Mouse (Mus musculus): Measurements from ENCODE around the gene Nmi. TPM values are rescaled to one million over a fixed set of nuclear protein-coding genes. Genes with fewer than 3 reads are reported as not detected.

The Nmi gene
- polyA plus RNA-seq, 1 experiment from 2014 or later = 7.8 TPM

DNA sequence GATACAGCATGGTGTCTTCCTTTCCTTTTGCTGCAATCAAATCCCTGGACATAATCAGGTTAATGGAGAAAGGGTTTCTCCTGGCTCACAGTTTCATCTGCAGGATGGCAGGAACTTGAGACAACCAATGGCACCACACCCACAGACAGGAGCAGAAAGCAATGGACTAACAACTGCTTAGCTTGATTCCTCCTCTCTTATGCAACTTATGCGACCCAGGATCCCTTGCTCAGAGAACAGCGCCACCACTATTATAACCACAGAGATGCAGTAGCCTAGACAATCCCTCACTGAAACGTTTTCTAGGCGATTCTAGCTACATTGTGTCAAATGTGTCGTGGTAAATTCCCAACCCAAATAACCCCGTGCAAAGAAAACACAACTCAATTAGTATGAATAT is 36.3 kb downstream of the Nmi start:
- Histone ChIP-seq H3K27me3 (peaks cover 5% of the 10 kb centered on the region; the same call in 1 of the 2 replicates), H3K4me1 (peaks cover 2% of the 10 kb centered on the region; the same call in 1 of the 2 replicates), H3K27ac (no peak overlapping the region), H3K4me3 (no peak overlapping the region), H3K9ac (no peak overlapping the region), H3K9me3 (replicated peaks) (no peaks in the 10 kb centered on the region), H3K4me2 (replicated peaks) (no peak overlapping the region), H3K36me3 (no peaks in the 10 kb centered on the region)
- WGBS = 71% methylated on average over 6 of the region's 6 CpGs
- no peak for ATAC-seq (ENCODE audit: low FRiP score)

DNA sequence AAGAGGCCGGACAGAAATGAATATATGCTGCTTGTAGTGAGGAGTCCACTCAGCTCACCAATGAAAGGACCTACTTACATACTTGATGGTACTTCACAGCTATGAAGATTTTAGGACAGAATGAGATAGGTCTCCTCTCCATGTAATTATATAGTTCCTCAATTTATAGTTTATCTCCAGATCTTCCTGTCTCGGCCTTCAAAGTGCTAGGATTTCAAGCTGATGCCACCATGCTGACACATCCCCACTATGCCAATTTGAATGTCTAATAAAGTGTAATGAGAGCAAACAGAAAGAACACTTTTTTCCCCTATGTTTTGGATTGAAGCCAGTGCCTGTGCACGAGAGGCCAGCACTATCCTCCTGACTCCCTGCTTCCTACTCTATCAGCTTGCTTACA is 36.7 kb downstream of the Nmi start:
- H3K36me3 ChIP-seq = no peaks in the 10 kb centered on the region
- H3K9ac ChIP-seq = no peak overlapping the region
- H3K9me3 ChIP-seq (replicated peaks) = no peaks in the 10 kb centered on the region
- no peak overlapping the region for H3K4me2 ChIP-seq (replicated peaks)
- H3K4me1 ChIP-seq = peaks cover 2% of the 10 kb centered on the region; the same call in 1 of the 2 replicates
- ATAC-seq (ENCODE audit: low FRiP score) = no peak
- peaks cover 5% of the 10 kb centered on the region; the same call in 1 of the 2 replicates for H3K27me3 ChIP-seq
- no peak overlapping the region for H3K4me3 ChIP-seq
- 89% methylated on average over 3 of the region's 3 CpGs for WGBS
- no peak overlapping the region for H3K27ac ChIP-seq

DNA sequence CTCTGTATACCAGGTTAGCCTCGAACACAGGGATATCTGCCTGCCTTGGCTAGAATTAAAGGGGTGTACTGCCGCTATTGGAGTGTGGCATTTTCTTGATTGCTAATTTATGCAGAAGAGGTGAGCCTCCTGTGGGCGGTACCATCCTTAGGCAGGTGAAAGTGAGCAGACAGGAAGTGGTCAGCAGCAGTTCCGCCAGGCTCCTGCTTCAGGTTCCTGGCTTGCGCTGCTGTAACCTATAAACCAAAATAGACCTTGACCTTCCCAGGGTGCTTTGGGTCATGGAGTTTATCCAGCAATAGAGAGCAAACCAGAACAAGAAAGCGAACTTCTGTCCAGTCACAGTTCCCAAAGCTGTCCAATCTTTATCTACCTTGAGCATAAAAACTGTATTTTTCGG is 37.4 kb downstream of the Nmi start:
- WGBS = 91% methylated on average over 7 of the region's 7 CpGs
- Histone ChIP-seq H3K9me3 (replicated peaks) (no peaks in the 10 kb centered on the region), H3K4me1 (peaks cover 2% of the 10 kb centered on the region; the same call in 1 of the 2 replicates)

DNA sequence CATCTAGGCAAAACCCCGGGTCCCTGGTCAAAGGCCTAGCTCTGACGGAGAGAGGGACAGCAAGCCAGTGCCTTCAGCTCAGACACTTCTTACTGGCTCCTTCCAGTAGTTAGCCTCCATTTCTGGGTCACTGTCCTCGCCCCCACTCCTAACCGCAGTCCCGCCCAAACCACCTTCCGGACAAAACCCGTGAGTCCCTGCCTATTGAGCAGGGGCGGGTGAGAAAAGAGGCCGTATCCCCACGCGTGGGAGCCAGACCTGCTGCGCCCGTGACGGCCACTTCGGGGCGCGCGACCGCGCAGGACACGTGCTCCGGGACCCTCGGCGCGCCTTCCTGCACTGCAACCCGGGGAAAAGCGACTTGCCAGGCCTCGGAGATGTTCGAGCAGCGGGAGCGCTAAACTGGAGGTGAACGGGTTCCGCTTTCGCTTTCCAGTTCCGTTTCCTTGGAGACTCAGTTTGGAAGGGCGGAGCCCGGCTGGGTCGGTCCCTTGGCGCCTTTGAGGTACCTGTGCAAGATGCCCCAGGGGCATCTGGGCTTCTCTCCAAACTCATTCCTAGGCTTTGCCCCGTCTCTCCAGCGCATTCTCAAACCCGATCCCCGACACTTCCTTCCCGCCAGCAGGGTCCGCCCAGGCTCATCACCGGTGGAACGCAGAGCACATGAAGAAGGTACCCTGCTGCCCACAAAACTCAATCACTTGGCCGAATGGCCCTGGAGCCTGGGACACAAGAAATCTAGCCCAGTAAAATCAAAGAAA is 38.5 kb downstream of the Nmi start, which contains the start of gene Rbm43:
Gene Rbm43 (minus strand): TSS at position 590 of the 761 bp plus-strand sequence.
- Histone ChIP-seq H3K4me3 (peak within 1 kb of the TSS; percentile 47), H3K4me2 (replicated peaks) (peak within 1 kb of the TSS; percentile 84), H3K9me3 (replicated peaks) (no peaks in the 10 kb centered on the region), H3K36me3 (no peaks in the 10 kb centered on the region), H3K27ac (0 out of 2 replicates have a peak within 1 kb of the TSS, but pooled peaks have one; percentile 7), H3K9ac (peak within 1 kb of the TSS; percentile 63), H3K4me1 (peaks cover 2% of the 10 kb centered on the region; the same call in 1 of the 2 replicates), H3K27me3 (peaks cover 5% of the 10 kb centered on the region; the same call in 1 of the 2 replicates)
- peak; percentile 79 for ATAC-seq (ENCODE audit: low FRiP score)
- 2% methylated on average over 48 of the region's 48 CpGs for WGBS

More for the DNA sequence above, 37.4 kb downstream of the Nmi start:
- no peak for ATAC-seq (ENCODE audit: low FRiP score)
- H3K36me3 ChIP-seq = no peaks in the 10 kb centered on the region
- no peak overlapping the region for H3K27ac ChIP-seq
- no peak overlapping the region for H3K4me3 ChIP-seq
- H3K4me2 ChIP-seq (replicated peaks) = no peak overlapping the region
- H3K27me3 ChIP-seq = peaks cover 5% of the 10 kb centered on the region; the same call in 1 of the 2 replicates
- no peak overlapping the region for H3K9ac ChIP-seq

DNA sequence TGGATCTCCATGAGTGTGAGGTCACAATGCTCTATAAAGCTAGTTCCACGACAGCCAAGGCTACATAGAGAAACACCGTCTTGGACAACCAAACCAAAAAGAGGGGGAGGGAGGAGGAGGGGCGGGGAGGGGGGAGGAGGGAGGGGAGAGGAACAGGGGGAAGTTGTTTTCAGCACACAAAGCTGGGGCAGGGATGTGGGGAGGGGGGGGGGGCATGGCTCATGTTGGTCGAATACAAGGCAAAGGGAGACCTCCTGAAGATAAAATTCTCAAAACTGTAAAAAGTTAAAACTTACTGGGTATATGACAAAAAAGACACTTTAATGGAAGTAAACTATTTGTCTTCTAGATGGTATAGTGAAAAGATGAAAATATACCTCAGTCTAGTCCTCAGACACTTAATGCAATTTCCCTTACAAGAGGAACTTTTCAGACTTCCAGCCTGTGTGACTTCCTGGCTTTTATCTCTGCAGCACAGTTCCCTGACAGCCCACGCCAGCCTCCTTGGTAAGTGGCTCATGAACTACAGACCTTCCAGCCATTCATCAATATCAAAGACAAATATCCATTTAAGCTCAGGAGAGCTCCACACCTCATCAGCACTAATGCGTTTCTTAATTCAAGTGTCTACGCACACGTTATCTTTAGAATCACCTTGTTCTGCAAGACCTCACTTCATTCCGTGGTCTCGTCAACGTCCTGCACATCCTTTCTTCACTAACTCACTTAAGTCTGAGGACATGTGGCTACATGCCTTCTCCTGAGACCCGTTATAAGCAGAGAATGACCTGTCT is 39.8 kb downstream of the Nmi start:
- no peak overlapping the region for H3K4me3 ChIP-seq

DNA sequence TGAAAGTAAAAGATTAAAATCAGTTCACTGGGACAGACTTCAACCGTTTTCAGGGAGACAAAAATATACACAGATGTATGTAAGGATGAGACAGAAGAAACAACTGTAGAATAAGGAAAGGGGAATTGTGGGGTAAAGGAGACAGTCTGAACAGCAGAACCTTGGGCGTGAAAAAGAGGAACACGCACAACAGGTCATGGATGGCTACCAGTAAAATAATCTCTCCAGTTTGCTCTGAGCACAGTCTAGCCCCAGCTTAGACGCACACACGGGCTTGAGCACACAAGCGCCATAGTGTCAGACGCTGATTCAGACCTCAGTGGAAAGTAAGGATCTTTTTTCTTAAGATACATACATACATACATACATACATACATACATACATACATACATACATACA is 42.1 kb downstream of the Nmi start:
- WGBS = 96% methylated on average over 7 of the region's 7 CpGs
- no peak overlapping the region for H3K9ac ChIP-seq
- H3K4me1 ChIP-seq = peaks cover 2% of the 10 kb centered on the region; the same call in 1 of the 2 replicates
- no peaks in the 10 kb centered on the region for H3K9me3 ChIP-seq (replicated peaks)
- no peak for ATAC-seq (ENCODE audit: low FRiP score)
- H3K27ac ChIP-seq = no peak overlapping the region
- no peak overlapping the region for H3K4me3 ChIP-seq
- no peaks in the 10 kb centered on the region for H3K36me3 ChIP-seq
- H3K27me3 ChIP-seq = peaks cover 5% of the 10 kb centered on the region; the same call in 1 of the 2 replicates
- H3K4me2 ChIP-seq (replicated peaks) = no peak overlapping the region

More for the DNA sequence above, 39.8 kb downstream of the Nmi start:
- Histone ChIP-seq H3K4me2 (replicated peaks) (peak overlapping the region; percentile 84; the same call in 1 of the 2 replicates), H3K36me3 (no peaks in the 10 kb centered on the region), H3K27ac (no peak overlapping the region), H3K9ac (no peak overlapping the region), H3K27me3 (peaks cover 5% of the 10 kb centered on the region; the same call in 1 of the 2 replicates), H3K9me3 (replicated peaks) (no peaks in the 10 kb centered on the region), H3K4me1 (peaks cover 2% of the 10 kb centered on the region; the same call in 1 of the 2 replicates)
- ATAC-seq (ENCODE audit: low FRiP score) = no peak
- WGBS = 64% methylated on average over 11 of the region's 12 CpGs

DNA sequence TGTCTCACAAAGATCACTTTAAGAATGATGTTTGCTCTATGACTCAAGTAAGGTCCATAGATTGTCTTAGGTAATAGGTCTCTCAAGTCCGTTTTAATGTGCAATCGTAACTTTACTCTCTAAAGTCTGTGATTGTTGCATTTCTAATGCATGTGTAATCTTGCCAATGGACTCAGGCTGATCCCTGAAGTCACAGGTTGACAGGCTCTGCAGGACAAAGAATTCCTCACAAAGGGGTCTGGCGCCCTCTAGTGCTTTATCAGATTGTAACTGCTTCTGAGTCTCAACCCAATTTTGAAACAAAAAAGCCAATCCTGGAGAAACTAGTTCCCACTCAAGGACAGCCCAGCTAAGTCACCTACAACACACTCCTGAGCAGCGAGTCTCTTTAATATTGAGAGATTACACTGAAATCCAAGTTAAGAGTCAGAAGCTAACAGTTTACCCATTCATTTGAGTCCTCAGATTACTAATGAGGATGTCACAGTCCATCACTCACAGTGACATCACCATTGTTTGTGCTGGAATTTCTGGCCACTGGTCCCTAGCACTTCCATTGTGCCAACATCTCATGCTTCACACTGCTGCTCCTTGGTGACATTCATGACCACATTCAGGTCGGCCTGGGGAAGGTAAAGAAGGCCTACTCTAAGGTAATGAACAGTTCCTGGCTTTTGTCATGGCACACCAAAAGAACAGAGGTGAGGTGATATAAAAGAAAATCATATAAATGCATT is 58.2 kb downstream of the Nmi start:
- Histone ChIP-seq H3K36me3 (no peaks in the 10 kb centered on the region), H3K4me3 (no peak overlapping the region), H3K4me2 (replicated peaks) (no peak overlapping the region), H3K4me1 (peaks cover 5% of the 10 kb centered on the region; the same call in 1 of the 2 replicates), H3K27me3 (no peaks in the 10 kb centered on the region), H3K27ac (no peak overlapping the region), H3K9ac (no peak overlapping the region), H3K9me3 (replicated peaks) (no peaks in the 10 kb centered on the region)
- ATAC-seq (ENCODE audit: low FRiP score) = peak; percentile 85
- 7% methylated on average over 5 of the region's 5 CpGs for WGBS

DNA sequence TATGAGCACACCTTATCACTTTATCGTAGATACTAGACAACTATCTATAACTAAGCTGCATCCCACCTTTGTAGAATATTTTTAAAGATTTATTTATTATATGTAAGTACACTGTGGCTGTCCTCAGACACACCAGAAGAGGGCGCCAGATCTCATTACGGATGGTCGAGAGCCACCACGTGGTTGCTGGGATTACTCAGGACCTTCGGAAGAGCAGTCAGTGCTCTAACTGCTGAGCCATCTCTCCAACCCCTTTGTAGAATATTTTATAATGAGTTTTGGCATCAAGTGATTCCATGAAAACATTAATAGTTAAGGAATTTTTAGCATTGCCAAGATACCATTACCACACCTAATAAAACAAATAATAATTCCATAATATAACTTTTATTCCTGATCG is 58.8 kb downstream of the Nmi start:
- Histone ChIP-seq H3K27ac (no peak overlapping the region), H3K27me3 (no peaks in the 10 kb centered on the region), H3K4me1 (peaks cover 5% of the 10 kb centered on the region; the same call in 1 of the 2 replicates), H3K4me2 (replicated peaks) (no peak overlapping the region), H3K4me3 (no peak overlapping the region), H3K36me3 (no peaks in the 10 kb centered on the region), H3K9ac (no peak overlapping the region), H3K9me3 (replicated peaks) (no peaks in the 10 kb centered on the region)
- ATAC-seq (ENCODE audit: low FRiP score) = no peak
- 58% methylated on average over 7 of the region's 7 CpGs for WGBS

DNA sequence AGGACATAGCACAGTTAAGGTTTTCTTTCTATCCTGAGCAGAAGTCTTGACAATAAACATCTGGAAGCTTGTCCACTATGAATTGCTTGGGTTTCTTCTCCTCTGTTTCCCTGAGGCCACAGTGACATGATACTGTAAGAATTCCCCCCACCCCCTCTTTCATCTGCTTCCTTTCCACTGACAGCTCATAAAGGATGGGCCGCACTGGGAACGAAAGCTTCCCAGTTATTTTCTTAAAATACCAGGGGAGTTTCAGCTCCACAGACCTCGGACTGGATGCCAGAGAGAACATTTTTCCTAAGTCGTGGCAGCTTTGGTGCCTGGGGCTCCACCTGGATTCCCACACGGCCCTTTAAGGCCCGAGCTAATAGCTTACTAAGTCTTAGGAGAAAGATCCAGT is 60.6 kb downstream of the Nmi start:
- no peak overlapping the region for H3K4me2 ChIP-seq (replicated peaks)
- peaks cover 5% of the 10 kb centered on the region; the same call in 1 of the 2 replicates for H3K4me1 ChIP-seq
- no peak for ATAC-seq (ENCODE audit: low FRiP score)
- no peak overlapping the region for H3K4me3 ChIP-seq
- no peaks in the 10 kb centered on the region for H3K27me3 ChIP-seq
- H3K36me3 ChIP-seq = no peaks in the 10 kb centered on the region
- WGBS = 34% methylated on average over 6 of the region's 6 CpGs
- H3K9ac ChIP-seq = no peak overlapping the region
- no peaks in the 10 kb centered on the region for H3K9me3 ChIP-seq (replicated peaks)
- no peak overlapping the region for H3K27ac ChIP-seq

DNA sequence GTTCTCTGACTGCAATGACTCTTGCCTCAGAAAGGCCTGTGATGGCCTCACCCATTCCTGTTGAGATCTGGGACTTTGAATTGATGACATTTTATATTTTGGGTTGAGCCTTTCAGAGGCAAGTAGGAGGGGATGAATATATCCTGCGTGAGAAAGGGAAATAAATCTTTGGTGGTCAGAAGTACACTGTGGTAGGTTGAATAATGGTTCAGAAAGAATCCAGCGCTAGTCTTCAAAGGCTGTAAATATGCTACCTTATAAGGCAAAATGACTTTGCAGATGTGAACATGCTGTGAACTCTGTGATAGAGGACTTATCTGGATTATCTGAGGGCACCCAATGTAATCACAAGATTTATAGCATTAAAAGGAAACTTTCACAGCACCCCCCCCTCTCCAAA is 61.4 kb downstream of the Nmi start:
- Histone ChIP-seq H3K4me2 (replicated peaks) (no peak overlapping the region), H3K9ac (no peak overlapping the region), H3K4me1 (peaks cover 9% of the 10 kb centered on the region; the same call in 1 of the 2 replicates), H3K36me3 (no peaks in the 10 kb centered on the region), H3K27ac (no peak overlapping the region), H3K27me3 (no peaks in the 10 kb centered on the region), H3K9me3 (replicated peaks) (no peaks in the 10 kb centered on the region), H3K4me3 (no peak overlapping the region)
- no peak for ATAC-seq (ENCODE audit: low FRiP score)
- 89% methylated on average over 2 of the region's 2 CpGs for WGBS

DNA sequence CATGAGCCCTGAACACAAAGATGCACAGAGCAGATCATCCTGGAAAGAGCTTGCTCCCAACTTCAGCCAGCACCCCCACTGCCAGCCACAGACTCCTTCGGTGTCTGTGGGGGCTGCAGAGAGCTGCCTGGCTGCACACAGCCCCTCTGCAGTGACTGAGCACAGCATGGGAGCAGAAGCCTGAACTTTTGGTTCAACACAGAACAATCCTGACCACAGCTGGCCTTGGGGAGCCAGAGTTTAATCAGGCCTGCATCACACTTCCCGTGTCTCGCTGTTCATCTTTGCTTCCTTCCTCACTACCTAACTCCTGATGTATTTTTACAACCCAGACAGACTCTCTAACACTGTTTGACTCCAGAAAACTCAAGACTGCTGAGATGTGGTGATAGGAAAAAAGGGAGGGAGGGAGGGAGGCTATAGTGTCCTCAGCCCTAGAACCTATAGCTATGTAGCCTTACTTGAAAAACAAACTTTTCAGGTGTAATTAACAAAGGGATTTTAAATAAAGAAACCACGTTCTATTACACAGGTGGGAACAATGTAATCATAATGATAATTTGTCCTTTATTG is 65.7 kb downstream of the Nmi start:
- Histone ChIP-seq H3K9me3 (replicated peaks) (no peaks in the 10 kb centered on the region), H3K36me3 (no peaks in the 10 kb centered on the region), H3K27me3 (no peaks in the 10 kb centered on the region), H3K4me3 (no peak overlapping the region), H3K9ac (no peak overlapping the region), H3K27ac (no peak overlapping the region), H3K4me1 (peaks cover 6% of the 10 kb centered on the region; the same call in 1 of the 2 replicates), H3K4me2 (replicated peaks) (no peak overlapping the region)
- ATAC-seq (ENCODE audit: low FRiP score) = no peak
- WGBS = 55% methylated on average over 4 of the region's 4 CpGs
